Mouse (Mus musculus) forebrain, embryonic 10.5 days (tissue): Measurements from ENCODE around the gene Oosp2. TPM values are rescaled to one million over a fixed set of nuclear protein-coding genes. Genes with fewer than 3 reads are reported as not detected.

Source experiments
- DNase-seq: peaks from one replicate; pipeline ENCODE4 v3.0.0-alpha.2; 2017; ENCODE audit warnings: low spot score; ENCODE audit errors: extremely low spot score
- H3K27ac ChIP-seq: fragments of 300-500 bp; sonication (generic); 2 replicates; pipeline ENCODE4 v1.5.1; 2016; ENCODE audit warnings: mild to moderate bottlenecking
- H3K27me3 ChIP-seq: fragments of 300-500 bp; sonication (generic); 2 replicates; pipeline ENCODE4 v1.6.1; 2016; ENCODE audit warnings: mild to moderate bottlenecking; ENCODE audit not compliant: poor library complexity, severe bottlenecking
- H3K36me3 ChIP-seq: fragments of 300-500 bp; sonication (generic); replicated peaks from 2 replicates; pipeline ENCODE4 v1.6.1; 2016; ENCODE audit warnings: mild to moderate bottlenecking, moderate library complexity
- H3K4me1 ChIP-seq: fragments of 300-500 bp; sonication (generic); 2 replicates; pipeline ENCODE4 v1.6.1; 2016
- H3K4me3 ChIP-seq: fragments of 300-500 bp; sonication (generic); 2 replicates; pipeline ENCODE4 v1.5.1; 2016; ENCODE audit warnings: mild to moderate bottlenecking, moderate library complexity
- H3K9me3 ChIP-seq: fragments of 300-500 bp; sonication (generic); 2 replicates; pipeline ENCODE4 v1.6.1; 2016; ENCODE audit warnings: mild to moderate bottlenecking, moderate library complexity
- WGBS: fragments of 180-500 bp; shearing (Covaris S2); methylation state at CpG from one replicate; pipeline ENCODE4 v1.1.7; 2016; 5-methylcytosine and 5-hydroxymethylcytosine counted together
- polyA plus RNA-seq: library from polyadenylated mRNA; unstranded; fragments of >200 nt; fragmentation: Nextera tagmentation; extraction: Ambion mirVana; gene quantifications from 2 replicates; pipeline ENCODE4 v1.2.1, GENCODE M21; 2016

Oosp2 gene
- polyA plus RNA-seq, 1 experiment from 2014 or later: not detected

- H3K36me3 ChIP-seq: no peaks in the 10 kb centered on the region
- H3K27me3 ChIP-seq: no peaks in the 10 kb centered on the region
- no peak for DNase-seq
- no peaks in the 10 kb centered on the region for H3K9me3 ChIP-seq
- no peak overlapping the region for H3K4me3 ChIP-seq
- H3K4me1 ChIP-seq: no peaks in the 10 kb centered on the region
- WGBS: 88% methylated on average over 5 of the region's 5 CpGs
- no peak overlapping the region for H3K27ac ChIP-seq
Observed at GRCm38 (mm10) chr19:11625231-11625630, 35.1 kb downstream of the Oosp2 start.

DNA sequence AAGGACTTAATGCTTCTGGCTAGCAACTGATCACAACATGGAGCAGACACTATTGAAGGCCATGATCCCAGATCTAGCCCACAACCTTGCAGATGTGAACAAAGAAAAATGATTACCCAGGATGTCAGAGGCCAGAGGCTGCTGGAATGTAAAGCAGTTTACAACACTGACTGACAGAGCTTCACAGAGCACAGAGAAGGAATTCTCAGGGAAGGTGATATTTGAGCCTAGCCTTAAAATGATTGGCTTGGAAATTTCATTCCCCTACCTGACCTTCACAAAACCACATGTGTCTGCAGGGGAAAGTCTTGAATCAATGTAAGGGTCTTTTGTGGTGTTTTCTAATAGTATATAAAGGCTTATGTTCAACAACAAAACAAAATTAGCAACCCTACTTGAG is 35.6 kb downstream of the Oosp2 start:
- DNase-seq: no peak
- no peak overlapping the region for H3K4me3 ChIP-seq

GRCm38 (mm10) chr19:11623551-11623950 is 36.8 kb downstream of the Oosp2 start, which contains the start of gene Ms4a2:
TSS of gene Ms4a2 (minus strand) at chr19:11623719.
- H3K9me3 ChIP-seq: no peaks in the 10 kb centered on the region
- H3K27me3 ChIP-seq: no peaks in the 10 kb centered on the region
- H3K4me1 ChIP-seq: no peaks in the 10 kb centered on the region
- DNase-seq: no peak
- H3K36me3 ChIP-seq: no peaks in the 10 kb centered on the region
- 92% methylated on average over 2 of the region's 2 CpGs for WGBS
- no peak within 1 kb of the TSS for H3K4me3 ChIP-seq
- H3K27ac ChIP-seq: no peak within 1 kb of the TSS

More for the DNA sequence above, 35.6 kb downstream of the Oosp2 start:
- Histone ChIP-seq H3K4me1 (no peaks in the 10 kb centered on the region), H3K27ac (no peak overlapping the region), H3K27me3 (no peaks in the 10 kb centered on the region), H3K36me3 (no peaks in the 10 kb centered on the region), H3K9me3 (no peaks in the 10 kb centered on the region)

GRCm38 (mm10) chr19:11617983-11618382 is 42.4 kb downstream of the Oosp2 start:
- Histone ChIP-seq H3K4me3 (no peak overlapping the region), H3K4me1 (no peaks in the 10 kb centered on the region), H3K27ac (no peak overlapping the region), H3K9me3 (no peaks in the 10 kb centered on the region), H3K36me3 (no peaks in the 10 kb centered on the region), H3K27me3 (no peaks in the 10 kb centered on the region)
- no peak for DNase-seq

GRCm38 (mm10) chr19:11614805-11615204 is 45.6 kb downstream of the Oosp2 start:
- Histone ChIP-seq H3K9me3 (no peaks in the 10 kb centered on the region), H3K4me3 (no peak overlapping the region), H3K27me3 (no peaks in the 10 kb centered on the region), H3K36me3 (no peaks in the 10 kb centered on the region), H3K4me1 (no peaks in the 10 kb centered on the region), H3K27ac (no peak overlapping the region)
- 76% methylated on average over 2 of the region's 2 CpGs for WGBS
- no peak for DNase-seq

DNA sequence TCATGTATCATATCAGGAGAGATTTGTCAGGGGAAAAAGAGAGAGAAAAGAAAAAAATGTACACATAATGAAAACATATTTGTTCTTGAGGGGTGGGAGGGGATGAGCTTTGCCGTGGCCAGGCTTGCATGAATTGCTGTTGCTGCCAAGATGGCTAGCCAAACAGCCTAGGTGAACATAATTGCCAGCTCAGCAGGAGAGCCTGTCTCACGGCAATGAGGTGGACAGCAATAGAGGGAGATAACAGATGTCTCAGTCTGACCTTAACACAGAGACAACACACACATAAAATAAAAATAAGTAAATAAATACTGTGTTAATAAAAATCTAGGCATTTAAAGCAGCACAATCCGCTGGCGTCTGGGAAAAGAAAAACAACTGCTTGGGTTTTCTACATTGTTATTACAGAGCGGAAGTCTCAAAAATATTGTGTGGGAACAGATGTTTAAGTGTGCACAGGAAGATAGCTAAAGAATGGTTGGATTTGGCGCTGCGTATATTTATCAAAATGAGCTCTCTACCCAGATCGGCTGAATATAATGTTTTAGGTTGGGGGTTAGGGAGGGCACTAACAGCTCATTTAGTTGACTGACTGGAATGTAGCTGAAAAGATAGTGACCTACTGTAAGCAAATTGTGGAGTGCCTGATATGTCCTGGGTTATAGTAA is 46.4 kb downstream of the Oosp2 start:
- WGBS: 91% methylated on average over 8 of the region's 8 CpGs
- no peak for DNase-seq
- Histone ChIP-seq H3K36me3 (no peaks in the 10 kb centered on the region), H3K9me3 (no peaks in the 10 kb centered on the region), H3K4me1 (no peaks in the 10 kb centered on the region), H3K27me3 (no peaks in the 10 kb centered on the region), H3K27ac (no peak overlapping the region), H3K4me3 (no peak overlapping the region)

DNA sequence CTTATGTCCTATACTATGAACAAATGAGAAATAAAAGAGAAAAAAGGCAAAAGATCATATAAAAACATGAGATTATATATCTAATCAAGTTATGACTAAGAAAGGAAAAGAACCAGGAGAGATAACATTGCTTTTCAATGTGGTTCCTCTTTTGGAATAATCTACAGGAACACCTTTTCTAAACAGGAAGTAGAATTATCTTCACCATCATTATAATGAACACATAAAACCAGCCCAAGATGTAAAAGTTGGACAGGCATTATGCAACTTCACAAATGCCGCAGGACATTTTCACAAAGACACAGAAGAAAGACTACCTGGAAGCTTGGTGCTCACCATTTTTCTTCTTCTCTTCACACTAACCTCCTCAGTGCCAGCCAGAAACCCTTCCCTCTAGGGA is 47.3 kb downstream of the Oosp2 start:
- DNase-seq: no peak
- H3K27ac ChIP-seq: no peak overlapping the region
- H3K9me3 ChIP-seq: no peaks in the 10 kb centered on the region
- no peak overlapping the region for H3K4me3 ChIP-seq
- H3K36me3 ChIP-seq: no peaks in the 10 kb centered on the region
- no peaks in the 10 kb centered on the region for H3K4me1 ChIP-seq
- WGBS: 92% methylated on average over 1 of the region's 1 CpGs
- no peaks in the 10 kb centered on the region for H3K27me3 ChIP-seq

DNA sequence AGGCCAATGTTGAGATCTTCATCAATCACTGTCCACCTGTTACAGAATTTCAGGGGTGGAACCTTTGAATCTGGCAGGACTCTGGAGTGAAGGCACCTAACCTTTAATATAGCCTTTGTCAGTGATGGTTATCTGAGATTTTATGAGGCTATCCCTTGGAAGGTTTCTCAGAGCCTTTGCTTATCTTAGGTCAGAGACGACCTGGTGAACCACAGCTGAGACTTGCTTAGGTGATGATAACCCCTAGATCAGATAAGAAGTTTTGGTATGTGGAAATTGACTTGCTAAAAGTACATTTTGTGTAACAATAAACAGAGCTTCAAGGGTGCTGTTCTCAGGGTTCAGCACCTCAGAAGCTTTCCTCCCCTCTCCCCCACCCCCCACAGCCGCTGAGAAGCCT is 48.1 kb downstream of the Oosp2 start:
- no peaks in the 10 kb centered on the region for H3K27me3 ChIP-seq
- H3K27ac ChIP-seq: no peak overlapping the region
- no peak overlapping the region for H3K4me3 ChIP-seq
- no peaks in the 10 kb centered on the region for H3K36me3 ChIP-seq
- WGBS: 73% methylated on average over 2 of the region's 2 CpGs
- no peak for DNase-seq
- H3K4me1 ChIP-seq: no peaks in the 10 kb centered on the region
- H3K9me3 ChIP-seq: no peaks in the 10 kb centered on the region

- no peaks in the 10 kb centered on the region for H3K27me3 ChIP-seq
- 30% methylated on average over 6 of the region's 6 CpGs for WGBS
- H3K9me3 ChIP-seq: no peaks in the 10 kb centered on the region
- H3K4me1 ChIP-seq: no peaks in the 10 kb centered on the region
- no peak overlapping the region for H3K27ac ChIP-seq
- no peak overlapping the region for H3K4me3 ChIP-seq
- no peak for DNase-seq
- no peaks in the 10 kb centered on the region for H3K36me3 ChIP-seq
Observed at GRCm38 (mm10) chr19:11611541-11611945, 48.8 kb downstream of the Oosp2 start.

DNA sequence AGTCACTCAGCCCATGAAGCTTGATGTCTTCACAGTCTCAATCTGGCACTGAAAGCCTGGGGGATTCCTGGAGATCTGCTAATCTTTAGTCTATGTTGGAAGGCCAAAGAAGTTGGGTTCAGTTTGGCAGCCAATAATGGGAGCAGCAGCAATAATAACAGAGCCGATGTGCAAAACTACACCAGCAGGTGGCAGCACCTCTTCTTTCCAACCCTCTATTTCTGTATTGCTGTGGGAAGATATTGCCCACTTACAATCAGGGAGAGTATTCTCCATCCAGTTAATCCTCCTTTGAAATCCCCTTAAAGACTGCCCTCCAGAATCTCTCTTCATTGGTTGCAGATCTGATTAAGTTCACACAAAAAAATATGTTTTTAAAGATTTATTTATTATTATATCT is 52.2 kb downstream of the Oosp2 start:
- DNase-seq: peak; percentile 46
- Histone ChIP-seq H3K4me3 (no peak overlapping the region), H3K4me1 (no peaks in the 10 kb centered on the region), H3K27ac (no peak overlapping the region), H3K27me3 (no peaks in the 10 kb centered on the region), H3K36me3 (no peaks in the 10 kb centered on the region), H3K9me3 (no peaks in the 10 kb centered on the region)
- WGBS: 30% methylated on average over 1 of the region's 1 CpGs

GRCm38 (mm10) chr19:11604603-11605002 is 55.8 kb downstream of the Oosp2 start, which contains the start of gene Ms4a6d:
TSS of gene Ms4a6d (minus strand) at chr19:11604849.
- H3K27ac ChIP-seq: no peak within 1 kb of the TSS
- no peak within 1 kb of the TSS for H3K4me3 ChIP-seq
- no peaks in the 10 kb centered on the region for H3K27me3 ChIP-seq
- H3K4me1 ChIP-seq: no peaks in the 10 kb centered on the region
- no peaks in the 10 kb centered on the region for H3K36me3 ChIP-seq
- 98% methylated on average over 2 of the region's 2 CpGs for WGBS
- no peak for DNase-seq
- H3K9me3 ChIP-seq: no peaks in the 10 kb centered on the region

DNA sequence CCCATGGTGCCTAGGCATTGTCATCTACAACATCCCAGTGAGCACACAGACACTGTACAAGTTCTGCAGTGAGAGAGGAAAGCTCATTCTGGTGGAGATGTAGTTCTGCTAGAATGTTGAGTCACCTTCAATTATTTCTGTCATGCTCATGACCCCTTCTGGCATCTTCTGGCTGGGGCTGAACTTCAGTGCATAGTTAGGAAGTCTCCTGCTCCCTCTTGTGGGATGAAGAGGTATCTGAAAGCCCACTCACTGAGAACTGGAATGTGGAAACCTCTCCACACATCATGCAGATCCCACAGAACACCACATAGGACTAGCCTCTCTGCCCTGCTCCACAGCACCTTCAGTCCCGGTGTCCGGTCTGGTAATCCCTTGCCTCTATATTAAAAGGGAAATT is 58.3 kb downstream of the Oosp2 start:
- 82% methylated on average over 2 of the region's 2 CpGs for WGBS
- Histone ChIP-seq H3K36me3 (no peaks in the 10 kb centered on the region), H3K27me3 (no peaks in the 10 kb centered on the region), H3K27ac (no peak overlapping the region), H3K9me3 (no peaks in the 10 kb centered on the region), H3K4me1 (no peaks in the 10 kb centered on the region), H3K4me3 (no peak overlapping the region)
- no peak for DNase-seq

GRCm38 (mm10) chr19:11601349-11601748 is 59.0 kb downstream of the Oosp2 start:
- Histone ChIP-seq H3K9me3 (no peaks in the 10 kb centered on the region), H3K27ac (no peak overlapping the region), H3K4me3 (no peak overlapping the region), H3K4me1 (no peaks in the 10 kb centered on the region), H3K36me3 (no peaks in the 10 kb centered on the region), H3K27me3 (no peaks in the 10 kb centered on the region)
- DNase-seq: no peak
- WGBS: 89% methylated on average over 3 of the region's 3 CpGs
